Mouse (Mus musculus) embryonic facial prominence, embryonic 13.5 days (tissue): ENCODE results near the gene Sap18. TPM values are rescaled to one million over a fixed set of nuclear protein-coding genes. Genes with fewer than 3 reads are reported as not detected.
"Not testable (repeated sequence)": the region's sequence is repeated elsewhere in the genome, so short reads cannot be mapped to it uniquely, and the experiment has no call there.

ENCODE experiments used
- ATAC-seq: fragments of 200-750 bp; cut with Nextera tagmentation; 2 replicates; pipeline ENCODE4 v1.8.0; 2017; ENCODE audit warnings: low read depth; ENCODE audit not compliant: insufficient number of reproducible peaks, insufficient read depth, low FRiP score, low TSS enrichment
- H3K27ac ChIP-seq: fragments of 300-500 bp; sonication (generic); 2 replicates; pipeline ENCODE4 v1.5.1; 2015; ENCODE audit warnings: moderate library complexity, mild to moderate bottlenecking, inconsistent platforms
- H3K27me3 ChIP-seq: fragments of 300-500 bp; sonication (generic); 2 replicates; pipeline ENCODE4 v1.6.1; 2015; ENCODE audit warnings: mild to moderate bottlenecking, inconsistent platforms
- H3K36me3 ChIP-seq: fragments of 300-500 bp; sonication (generic); 2 replicates; pipeline ENCODE4 v1.6.1; 2015; ENCODE audit warnings: mild to moderate bottlenecking, inconsistent platforms
- H3K4me1 ChIP-seq: fragments of 300-500 bp; sonication (generic); 2 replicates; pipeline ENCODE4 v1.6.1; 2015; ENCODE audit warnings: inconsistent platforms
- H3K4me2 ChIP-seq: fragments of 300-500 bp; sonication (generic); 2 replicates; pipeline ENCODE4 v1.6.1; 2015; ENCODE audit warnings: moderate library complexity, mild to moderate bottlenecking, inconsistent platforms
- H3K4me3 ChIP-seq: fragments of 300-500 bp; sonication (generic); 2 replicates; pipeline ENCODE4 v1.5.1; 2015; ENCODE audit warnings: mild to moderate bottlenecking, inconsistent platforms
- H3K9ac ChIP-seq: fragments of 300-500 bp; sonication (generic); 2 replicates; pipeline ENCODE4 v1.6.1; 2015; ENCODE audit warnings: mild to moderate bottlenecking, inconsistent platforms
- H3K9me3 ChIP-seq: fragments of 300-500 bp; sonication (generic); 2 replicates; pipeline ENCODE4 v1.6.1; 2016; ENCODE audit warnings: inconsistent platforms
- WGBS: fragments of 180-500 bp; shearing (Covaris S2); methylation state at CpG from one replicate; pipeline ENCODE4 v1.1.7; 2015; ENCODE audit warnings: mixed read lengths; 5-methylcytosine and 5-hydroxymethylcytosine counted together
- polyA plus RNA-seq: library from polyadenylated mRNA; unstranded; fragments of >200 nt; fragmentation: Nextera tagmentation; extraction: Ambion mirVana; gene quantifications from 2 replicates; pipeline ENCODE4 v1.2.1, GENCODE M21; 2015

Sap18 gene
- polyA plus RNA-seq = 27.4 and 35.4 TPM in 2 replicates

- under 1% methylated on average over 94 of the region's 99 CpGs for WGBS
- H3K27ac ChIP-seq = peak within 1 kb of the TSS; percentile 71
- H3K36me3 ChIP-seq = peaks cover 18% of the 10 kb centered on the region
- H3K4me3 ChIP-seq = peak within 1 kb of the TSS; percentile 81
- H3K9ac ChIP-seq = peak within 1 kb of the TSS; percentile 90
- H3K9me3 ChIP-seq = no peaks in the 10 kb centered on the region
- H3K4me2 ChIP-seq = peak within 1 kb of the TSS; percentile 80
- no peaks in the 10 kb centered on the region for H3K27me3 ChIP-seq
- H3K4me1 ChIP-seq = peaks cover 10% of the 10 kb centered on the region
- peak; percentile 91 for ATAC-seq
Measured at GRCm38 (mm10) chr14:57797991-57798931, at the start of gene Sap18. TSS of gene Sap18 (plus strand) at chr14:57798180.

- H3K27ac ChIP-seq = no peak overlapping the region
- ATAC-seq = no peak
- no peak overlapping the region for H3K9ac ChIP-seq
- no peaks in the 10 kb centered on the region for H3K27me3 ChIP-seq
- WGBS = 67% methylated on average over 2 of the region's 2 CpGs
- no peak overlapping the region for H3K4me3 ChIP-seq
- H3K36me3 ChIP-seq = no peaks in the 10 kb centered on the region
- H3K4me1 ChIP-seq = peaks cover 16% of the 10 kb centered on the region
- H3K4me2 ChIP-seq = no peak overlapping the region
- H3K9me3 ChIP-seq = no peaks in the 10 kb centered on the region
Measured at GRCm38 (mm10) chr14:57749501-57749900, 48.5 kb upstream of the Sap18 start.

GRCm38 (mm10) chr14:57751006-57751405, 47.0 kb upstream of the Sap18 start:
- not testable (repeated sequence) for H3K4me3 ChIP-seq

GRCm38 (mm10) chr14:57753351-57753992, 44.5 kb upstream of the Sap18 start:
- Histone ChIP-seq H3K27me3 (no peaks in the 10 kb centered on the region), H3K9ac (peak overlapping the region; percentile 16; the same call in 1 of the 2 replicates), H3K9me3 (no peaks in the 10 kb centered on the region), H3K4me3 (no peak overlapping the region), H3K27ac (peak overlapping the region; percentile 51; the same call in 1 of the 2 replicates), H3K36me3 (no peaks in the 10 kb centered on the region), H3K4me1 (peaks cover 8% of the 10 kb centered on the region), H3K4me2 (no peak overlapping the region)
- WGBS = 14% methylated on average over 9 of the region's 9 CpGs
- no peak for ATAC-seq

More at GRCm38 (mm10) chr14:57751006-57751405, 47.0 kb upstream of the Sap18 start:
- ATAC-seq, H3K36me3 ChIP-seq, H3K9me3 ChIP-seq, H3K27me3 ChIP-seq, H3K27ac ChIP-seq, H3K9ac ChIP-seq, H3K4me2 ChIP-seq: not testable (repeated sequence)
- H3K4me1 ChIP-seq = peaks cover 16% of the 10 kb centered on the region

GRCm38 (mm10) chr14:57755661-57756060, 42.3 kb upstream of the Sap18 start:
- Histone ChIP-seq H3K36me3 (no peaks in the 10 kb centered on the region), H3K27ac (no peak overlapping the region), H3K4me2 (no peak overlapping the region), H3K4me3 (no peak overlapping the region), H3K4me1 (peaks cover 18% of the 10 kb centered on the region), H3K9ac (no peak overlapping the region), H3K9me3 (no peaks in the 10 kb centered on the region), H3K27me3 (no peaks in the 10 kb centered on the region)
- ATAC-seq = no peak
- 75% methylated on average over 2 of the region's 2 CpGs for WGBS

- H3K36me3 ChIP-seq = no peaks in the 10 kb centered on the region
- H3K27ac ChIP-seq = no peak overlapping the region
- ATAC-seq = no peak
- no peak overlapping the region for H3K4me3 ChIP-seq
- H3K9me3 ChIP-seq = no peaks in the 10 kb centered on the region
- 54% methylated on average over 4 of the region's 4 CpGs for WGBS
- H3K27me3 ChIP-seq = no peaks in the 10 kb centered on the region
- H3K4me1 ChIP-seq = peaks cover 22% of the 10 kb centered on the region
- H3K4me2 ChIP-seq = no peak overlapping the region
- H3K9ac ChIP-seq = no peak overlapping the region
Measured at GRCm38 (mm10) chr14:57756094-57756493, 41.9 kb upstream of the Sap18 start.

- no peak within 1 kb of the TSS for H3K4me3 ChIP-seq
- 0 out of 2 replicates have a peak within 1 kb of the TSS, but pooled peaks have one; percentile 7 for H3K27ac ChIP-seq
- H3K36me3 ChIP-seq = no peaks in the 10 kb centered on the region
- H3K4me1 ChIP-seq = peaks cover 21% of the 10 kb centered on the region
- H3K9me3 ChIP-seq = no peaks in the 10 kb centered on the region
- no peak within 1 kb of the TSS for H3K4me2 ChIP-seq
- no peak within 1 kb of the TSS for H3K9ac ChIP-seq
- 79% methylated on average over 4 of the region's 4 CpGs for WGBS
- H3K27me3 ChIP-seq = no peaks in the 10 kb centered on the region
- ATAC-seq = no peak
Measured at GRCm38 (mm10) chr14:57758237-57758636, 39.7 kb upstream of the Sap18 start, which contains the start of gene Lats2. TSS of gene Lats2 (minus strand) at chr14:57758388.

GRCm38 (mm10) chr14:57760447-57761412, 37.2 kb upstream of the Sap18 start:
- Histone ChIP-seq H3K36me3 (no peaks in the 10 kb centered on the region), H3K9me3 (no peaks in the 10 kb centered on the region), H3K4me3 (no peak overlapping the region), H3K4me2 (no peak overlapping the region), H3K4me1 (peaks cover 15% of the 10 kb centered on the region), H3K27me3 (no peaks in the 10 kb centered on the region), H3K9ac (no peak overlapping the region), H3K27ac (no peak overlapping the region)
- ATAC-seq = no peak
- WGBS = 44% methylated on average over 10 of the region's 10 CpGs

- Histone ChIP-seq H3K4me1 (no peaks in the 10 kb centered on the region), H3K9me3 (no peaks in the 10 kb centered on the region), H3K27ac (no peak overlapping the region), H3K36me3 (no peaks in the 10 kb centered on the region), H3K4me2 (no peak overlapping the region), H3K9ac (no peak overlapping the region), H3K4me3 (no peak overlapping the region), H3K27me3 (no peaks in the 10 kb centered on the region)
- ATAC-seq = no peak
- WGBS = 90% methylated on average over 5 of the region's 5 CpGs
Measured at GRCm38 (mm10) chr14:57769102-57769501, 28.9 kb upstream of the Sap18 start.

GRCm38 (mm10) chr14:57772157-57772815, 25.7 kb upstream of the Sap18 start:
- no peaks in the 10 kb centered on the region for H3K27me3 ChIP-seq
- H3K4me3 ChIP-seq = no peak overlapping the region
- ATAC-seq = no peak
- no peak overlapping the region for H3K4me2 ChIP-seq
- H3K9me3 ChIP-seq = no peaks in the 10 kb centered on the region
- H3K4me1 ChIP-seq = no peaks in the 10 kb centered on the region
- 85% methylated on average over 6 of the region's 6 CpGs for WGBS
- H3K27ac ChIP-seq = no peak overlapping the region
- no peaks in the 10 kb centered on the region for H3K36me3 ChIP-seq
- no peak overlapping the region for H3K9ac ChIP-seq
